Mouse (Mus musculus) gastrocnemius, adult 8-10 months (tissue): ENCODE measurements around the gene Casz1. TPM values are rescaled to one million over a fixed set of nuclear protein-coding genes. Genes with fewer than 3 reads are reported as not detected.

Experiments used
- DNase-seq, 2 experiments: peaks; one replicate each; pipeline ENCODE4 v3.0.0; 2022; ENCODE audit warnings: low spot score in 2 of 2
- total RNA-seq, 4 experiments: library from RNA; stranded (reverse); gene quantifications; 2 replicates each; pipeline ENCODE4 v1.2.4; 2022

The Casz1 gene
- total RNA-seq, 4 experiments from 2014 or later = 36.6 to 45.1 (median 43.9) TPM

- no peak for DNase-seq
Measured at GRCm38 (mm10) chr4:148876166-148876565, 71.9 kb downstream of the Casz1 start.

GRCm38 (mm10) chr4:148876867-148877266 lies 72.6 kb downstream of the Casz1 start:
- no peak for DNase-seq

- DNase-seq = no peak
Measured at GRCm38 (mm10) chr4:148878192-148878983, 74.2 kb downstream of the Casz1 start.

GRCm38 (mm10) chr4:148878984-148879610 lies 74.9 kb downstream of the Casz1 start:
- no peak for DNase-seq

- no peak for DNase-seq
Measured at GRCm38 (mm10) chr4:148879631-148880030, 75.4 kb downstream of the Casz1 start.

- no peak for DNase-seq
Measured at GRCm38 (mm10) chr4:148881001-148881669, 76.9 kb downstream of the Casz1 start.

GRCm38 (mm10) chr4:148881838-148882237 lies 77.6 kb downstream of the Casz1 start:
- DNase-seq = no peak

GRCm38 (mm10) chr4:148882360-148882929 lies 78.2 kb downstream of the Casz1 start:
- DNase-seq = no peak

- no peak for DNase-seq
Measured at GRCm38 (mm10) chr4:148884596-148884995, 80.4 kb downstream of the Casz1 start.

GRCm38 (mm10) chr4:148885401-148885800 lies 81.2 kb downstream of the Casz1 start:
- no peak for DNase-seq

- no peak for DNase-seq
Measured at GRCm38 (mm10) chr4:148885921-148886540, 81.8 kb downstream of the Casz1 start.

- DNase-seq = no peak
Measured at GRCm38 (mm10) chr4:148888229-148888628, 84.0 kb downstream of the Casz1 start.

- DNase-seq = no peak
Measured at GRCm38 (mm10) chr4:148889011-148889410, 84.8 kb downstream of the Casz1 start.

GRCm38 (mm10) chr4:148890442-148890841 lies 86.2 kb downstream of the Casz1 start:
- no peak for DNase-seq

- no peak for DNase-seq
Measured at GRCm38 (mm10) chr4:148890892-148891838, 86.9 kb downstream of the Casz1 start.

- no peak for DNase-seq
Measured at GRCm38 (mm10) chr4:148896125-148896524, 91.9 kb downstream of the Casz1 start.

GRCm38 (mm10) chr4:148899927-148900294 lies 95.7 kb downstream of the Casz1 start:
- no peak for DNase-seq

GRCm38 (mm10) chr4:148900295-148901211 lies 96.3 kb downstream of the Casz1 start:
- DNase-seq = peak; percentile 48 to 71
